In genomic region chr11:117820173-117820572, GRCm38 (mm10) we compare ENCODE assay signal across 23 mouse cellular contexts. TPM values are rescaled to one million over a fixed set of nuclear protein-coding genes. Genes with fewer than 3 reads are reported as not detected.
DNase-seq lines count a peak whose midpoint lies in the region; ATAC-seq and TF ChIP-seq lines count a peak whose summit lies in the region.
"Had no signal": no experiment of that assay in that cellular context is flagged by ENCODE, and none has a peak within 500 bp of the region (broad histone marks: within the 10 kb centered on the region; RNA-seq: fewer than 3 reads in every experiment).

No protein-coding gene starts in this region.

- no peak overlapping the region for H3K4me3 ChIP-seq in gastrocnemius, adult 2 months
- H3K4me3 ChIP-seq in heart, embryonic 14.5 days (ENCODE audit: control insufficient read depth in 1 of 2, insufficient read depth in 1 of 2, low read depth in 1 of 2, low read length in 2 of 2) = no peak overlapping the region
- no peak overlapping the region for H3K4me3 ChIP-seq in limb, embryonic 15.5 days
- H3K4me3 ChIP-seq in limb, embryonic 10.5 days = no peak overlapping the region
- H3K4me3 ChIP-seq: embryonic facial prominence, embryonic 10.5 days; forebrain, embryonic 15.5 days; hindbrain, embryonic 12.5 days had no signal

- DNase-seq in gastrocnemius, adult 2 months = peak; percentile 34
- DNase-seq in gastrocnemius, postnatal 36 days = no peak
- DNase-seq in heart, postnatal 10 days = no peak
- DNase-seq in limb, embryonic 10.5 days (ENCODE audit: low spot score) = no peak
- DNase-seq in frontal cortex, postnatal 25 days (ENCODE audit: low spot score in 2 of 2) = no peak
- DNase-seq: adrenal gland, adult 8-10 months; adrenal gland, postnatal 36 days; cerebellum, adult 2 months; cerebellum, postnatal 10 days; gastrocnemius, postnatal 14 days; heart, postnatal 36 days; kidney, adult 18-20 months had no signal

- no peak overlapping the region for H3K4me2 ChIP-seq in heart, embryonic 14.5 days (ENCODE audit: low read length)
- no peak overlapping the region for H3K4me2 ChIP-seq in limb, embryonic 15.5 days
- H3K4me2 ChIP-seq: forebrain, embryonic 15.5 days; hindbrain, embryonic 12.5 days had no signal

- no peaks in the 10 kb centered on the region for H3K27me3 ChIP-seq in heart, embryonic 14.5 days (ENCODE audit: control insufficient read depth, insufficient read depth, low read length)
- no peaks in the 10 kb centered on the region for H3K27me3 ChIP-seq in limb, embryonic 15.5 days
- no peaks in the 10 kb centered on the region for H3K27me3 ChIP-seq in limb, embryonic 10.5 days (ENCODE audit: low read depth, poor library complexity, severe bottlenecking)
- H3K27me3 ChIP-seq: forebrain, embryonic 15.5 days; hindbrain, embryonic 12.5 days had no signal

- H3K36me3 ChIP-seq in heart, embryonic 14.5 days (ENCODE audit: control insufficient read depth, insufficient read depth, low read length) = peaks cover 88% of the 10 kb centered on the region
- peaks cover 63% of the 10 kb centered on the region for H3K36me3 ChIP-seq in limb, embryonic 15.5 days
- peaks cover 92% of the 10 kb centered on the region for H3K36me3 ChIP-seq in limb, embryonic 10.5 days

- WGBS in heart, embryonic 14.5 days = 93% methylated on average over 7 of the region's 7 CpGs
- WGBS in limb, embryonic 15.5 days = 93% methylated on average over 7 of the region's 7 CpGs
- WGBS in limb, embryonic 10.5 days = 93% methylated on average over 7 of the region's 7 CpGs

- intact Hi-C loops in gastrocnemius, adult 2 months (cut with DNase I) = no loop called here
- intact Hi-C loops in gastrocnemius, postnatal 36 days (cut with DNase I) = no loop called here
- intact Hi-C loops in heart, postnatal 10 days (cut with DNase I) = loop anchor here (10.0 kb wide), 1 partner anchor 345 kb away; no protein-coding TSS in a partner anchor

- peak overlapping the region; percentile 53 for H3K9ac ChIP-seq in heart, embryonic 14.5 days (ENCODE audit: low read length)
- no peak overlapping the region for H3K9ac ChIP-seq in limb, embryonic 15.5 days
- H3K9ac ChIP-seq: forebrain, embryonic 15.5 days; hindbrain, embryonic 12.5 days had no signal

- H3K27ac ChIP-seq in gastrocnemius, adult 2 months = peak overlapping the region; percentile 97
- H3K27ac ChIP-seq in heart, embryonic 14.5 days (replicated peaks in 1 of 2; ENCODE audit: control insufficient read depth in 1 of 2, insufficient read depth in 1 of 2, low read depth in 2 of 2, low read length in 2 of 2) = peak overlapping the region in 1 of 2 experiments; percentile 77; a peak in 2 of 4 replicates
- H3K27ac ChIP-seq in limb, embryonic 15.5 days = peak overlapping the region; percentile 5; the same call in 1 of the 2 replicates
- H3K27ac ChIP-seq in limb, embryonic 10.5 days = no peak overlapping the region
- H3K27ac ChIP-seq: embryonic facial prominence, embryonic 10.5 days; forebrain, embryonic 15.5 days; hindbrain, embryonic 12.5 days; hindbrain, postnatal 0 days had no signal

- H3K9me3 ChIP-seq in heart, embryonic 14.5 days (ENCODE audit: control insufficient read depth, low read length) = no peaks in the 10 kb centered on the region
- no peaks in the 10 kb centered on the region for H3K9me3 ChIP-seq in limb, embryonic 15.5 days
- no peaks in the 10 kb centered on the region for H3K9me3 ChIP-seq in limb, embryonic 10.5 days (replicated peaks)
- H3K9me3 ChIP-seq: embryonic facial prominence, embryonic 10.5 days; forebrain, embryonic 15.5 days; hindbrain, embryonic 12.5 days had no signal

- peaks cover 30 to 49% of the 10 kb centered on the region in 2 experiments for H3K4me1 ChIP-seq in heart, embryonic 14.5 days (ENCODE audit: control insufficient read depth in 2 of 2, insufficient read depth in 2 of 2, low read length in 2 of 2)
- H3K4me1 ChIP-seq in limb, embryonic 15.5 days = peaks cover 37% of the 10 kb centered on the region
- H3K4me1 ChIP-seq in limb, embryonic 10.5 days = peaks cover 41% of the 10 kb centered on the region

- no peak for ATAC-seq in heart, embryonic 14.5 days (ENCODE audit: insufficient number of reproducible peaks, insufficient read depth, low FRiP score, low read depth)
- ATAC-seq in limb, embryonic 15.5 days (ENCODE audit: insufficient number of reproducible peaks, low FRiP score, low TSS enrichment, low read depth) = no peak
- ATAC-seq: forebrain, embryonic 15.5 days; hindbrain, postnatal 0 days had no signal

- TF ChIP-seq CTCF in gastrocnemius, adult 2 months (IDR thresholded peaks at IDR 0.05) = no peak

RNA-seq across cellular contexts. Expression of gene Afmid, which starts 5.6 kb away (rescaled TPM):
- total RNA-seq in gastrocnemius, adult 2 months (2021) = 1 to 10 TPM; 3.1 to 3.3 TPM
- 1 to 10 TPM; 2.7 to 3.0 TPM for total RNA-seq in gastrocnemius, postnatal 36 days (2021)
- 18.7 and 20.8 TPM in 2 replicates for polyA plus RNA-seq in heart, embryonic 14.5 days (2014; fragmentation: Nextera tagmentation; extraction: Ambion mirVana)
- total RNA-seq in heart, postnatal 10 days (2021) = 1 to 10 TPM; 7.4 to 10.0 TPM
- polyA plus RNA-seq in limb, embryonic 15.5 days (2015; fragmentation: Nextera tagmentation; extraction: Ambion mirVana) = 4.6 and 4.9 TPM in 2 replicates
- polyA plus RNA-seq in limb, embryonic 10.5 days (2016; fragmentation: Nextera tagmentation; extraction: Ambion mirVana) = 2.4 and 3.3 TPM in 2 replicates

RNA-seq across cellular contexts. Expression of gene Tk1, which starts 5.7 kb away (rescaled TPM):
- total RNA-seq in gastrocnemius, adult 2 months (2021) = 1 to 10 TPM; 2.5 to 2.8 TPM
- 1 to 10 TPM; 4.5 TPM for total RNA-seq in gastrocnemius, postnatal 36 days (2021)
- 98.0 and 100 TPM in 2 replicates for polyA plus RNA-seq in heart, embryonic 14.5 days (2014; fragmentation: Nextera tagmentation; extraction: Ambion mirVana)
- total RNA-seq in heart, postnatal 10 days (2021) = 10 to 100 TPM; 22.9 to 27.9 TPM
- 119 and 134 TPM in 2 replicates for polyA plus RNA-seq in limb, embryonic 15.5 days (2015; fragmentation: Nextera tagmentation; extraction: Ambion mirVana)
- polyA plus RNA-seq in limb, embryonic 10.5 days (2016; fragmentation: Nextera tagmentation; extraction: Ambion mirVana) = 170 and 183 TPM in 2 replicates

RNA-seq across cellular contexts. Expression of gene Gm20708, which starts 10.7 kb away (rescaled TPM):
- total RNA-seq in gastrocnemius, adult 2 months (2021) = 1 to 10 TPM in 1 of 2 experiments, under 1 TPM in 1; 0.86 to 1.6 TPM
- under 1 TPM; 0.57 to 0.89 TPM for total RNA-seq in gastrocnemius, postnatal 36 days (2021)
- 0.71 and 1.0 TPM in 2 replicates for polyA plus RNA-seq in heart, embryonic 14.5 days (2014; fragmentation: Nextera tagmentation; extraction: Ambion mirVana)
- total RNA-seq in heart, postnatal 10 days (2021) = 1 to 10 TPM; 1.5 to 2.5 TPM
- polyA plus RNA-seq in limb, embryonic 15.5 days (2015; fragmentation: Nextera tagmentation; extraction: Ambion mirVana) = 0.50 and 0.71 TPM in 2 replicates
- 0.23 and 0.58 TPM in 2 replicates for polyA plus RNA-seq in limb, embryonic 10.5 days (2016; fragmentation: Nextera tagmentation; extraction: Ambion mirVana)
- total RNA-seq: hindbrain, postnatal 0 days had no signal
- polyA plus RNA-seq: intestine, embryonic 14.5 days had no signal

RNA-seq across cellular contexts. Expression of gene Syngr2, which starts 10.7 kb away (rescaled TPM):
- total RNA-seq in gastrocnemius, adult 2 months (2021) = 100 to 1,000 TPM; 169 to 173 TPM
- 100 to 1,000 TPM; 155 to 161 TPM for total RNA-seq in gastrocnemius, postnatal 36 days (2021)
- polyA plus RNA-seq in heart, embryonic 14.5 days (2014; fragmentation: Nextera tagmentation; extraction: Ambion mirVana) = 99.4 and 102 TPM in 2 replicates
- 100 to 1,000 TPM; 100 to 105 TPM for total RNA-seq in heart, postnatal 10 days (2021)
- 74.0 and 85.6 TPM in 2 replicates for polyA plus RNA-seq in limb, embryonic 15.5 days (2015; fragmentation: Nextera tagmentation; extraction: Ambion mirVana)
- 24.4 and 31.3 TPM in 2 replicates for polyA plus RNA-seq in limb, embryonic 10.5 days (2016; fragmentation: Nextera tagmentation; extraction: Ambion mirVana)

RNA-seq across cellular contexts. Expression of gene 6030468B19Rik, which starts 22.7 kb away (rescaled TPM):
- total RNA-seq in gastrocnemius, adult 2 months (2021) = not detected
- not detected for total RNA-seq in gastrocnemius, postnatal 36 days (2021)
- 0.19 and 0.44 TPM in 2 replicates for polyA plus RNA-seq in heart, embryonic 14.5 days (2014; fragmentation: Nextera tagmentation; extraction: Ambion mirVana)
- not detected for total RNA-seq in heart, postnatal 10 days (2021)
- 0.55 TPM in 1 of 2 replicates, not detected in the other for polyA plus RNA-seq in limb, embryonic 15.5 days (2015; fragmentation: Nextera tagmentation; extraction: Ambion mirVana)
- 1.6 and 2.3 TPM in 2 replicates for polyA plus RNA-seq in limb, embryonic 10.5 days (2016; fragmentation: Nextera tagmentation; extraction: Ambion mirVana)
- total RNA-seq: adrenal gland, adult 8-10 months; adrenal gland, postnatal 36 days; gastrocnemius, postnatal 14 days; granulocyte monocyte progenitor cell, adult 5-6 weeks; heart, postnatal 36 days; hindbrain, postnatal 0 days had no signal
- polyA plus RNA-seq: C2C12; cerebellum, adult 2 months; embryonic facial prominence, embryonic 14.5 days; forebrain, embryonic 15.5 days; hindbrain, postnatal 0 days; kidney, embryonic 14.5 days had no signal

Comparison
In these comparisons a context has a peak if more than half of its experiments do, and no peak if none do; other contexts are left out.
1. RNA of gene Tk1, which starts 5.7 kb away (total RNA-seq): 22.9 to 27.9 TPM in heart, postnatal 10 days; 4.5 TPM in gastrocnemius, postnatal 36 days and 2.5 to 2.8 TPM in gastrocnemius, adult 2 months; every median in the first group is over 4 times any median in the second.